Mouse (Mus musculus) megakaryocyte, embryonic 14.5 days (primary cell): ENCODE measurements around the gene Npr2.

Source experiments
- FLI1 ChIP-seq: IDR thresholded peaks from 2 replicates; pipeline ENCODE4 v1.6.1; 2012; ENCODE audit warnings: low read length, inconsistent platforms, mixed read lengths
- GATA1 ChIP-seq: IDR thresholded peaks from 3 replicates; pipeline ENCODE4 v1.6.1; 2012; ENCODE audit warnings: mixed read lengths, low read length, inconsistent platforms, borderline replicate concordance

- TF ChIP-seq GATA1 (no peak), FLI1 (no peak)
These were observed 25.4 kb downstream of the Npr2 start for GRCm38 (mm10) chr4:43657146-43657545.
